Mouse (Mus musculus): ENCODE data around the gene Pigk. TPM values are rescaled to one million over a fixed set of nuclear protein-coding genes. Genes with fewer than 3 reads are reported as not detected.

Gene Pigk
- total and polyA plus RNA-seq, 3 experiments: 6.4 to 28.1 (median 24.0) TPM

- no peak for TF ChIP-seq CTCF (IDR thresholded peaks at IDR 0.05)
- TF ChIP-seq EP300 (IDR thresholded peaks at IDR 0.05; ENCODE audit: insufficient read depth, low read depth, low read length): no peak
- no peak for TF ChIP-seq POLR2A (IDR thresholded peaks at IDR 0.05; ENCODE audit: insufficient read depth, low read depth, low read length)
- Histone ChIP-seq H3K4me3 (no peak overlapping the region), H3K9ac (ENCODE audit: low read depth, low read length) (no peak overlapping the region), H3K4me1 (ENCODE audit: control insufficient read depth, insufficient read depth, low read length) (no peaks in the 10 kb centered on the region), H3K27me3 (ENCODE audit: control insufficient read depth, insufficient read depth, low read length) (no peaks in the 10 kb centered on the region), H3K27ac (no peak overlapping the region), H3K79me2 (replicated peaks; ENCODE audit: control insufficient read depth, insufficient read depth, low read length) (no peaks in the 10 kb centered on the region), H3K36me3 (ENCODE audit: control insufficient read depth, insufficient read depth, low read length) (no peaks in the 10 kb centered on the region)
- intact Hi-C loops (cut with DNase I): no loop called here
- 62% methylated on average over 1 of the region's 1 CpGs for WGBS
- DNase-seq: no peak
Observed at GRCm38 (mm10) chr3:152837938-152838337, 124.0 kb downstream of the Pigk start.

GRCm38 (mm10) chr3:152841264-152841663, 127.4 kb downstream of the Pigk start:
- no peaks in the 10 kb centered on the region for H3K79me2 ChIP-seq (replicated peaks; ENCODE audit: control insufficient read depth, insufficient read depth, low read length)
- DNase-seq: no peak
- no peak overlapping the region for H3K4me3 ChIP-seq
- H3K4me1 ChIP-seq (ENCODE audit: control insufficient read depth, insufficient read depth, low read length): no peaks in the 10 kb centered on the region
- H3K27me3 ChIP-seq (ENCODE audit: control insufficient read depth, insufficient read depth, low read length): no peaks in the 10 kb centered on the region
- H3K9ac ChIP-seq (ENCODE audit: low read depth, low read length): no peak overlapping the region
- WGBS: 79% methylated on average over 6 of the region's 6 CpGs
- H3K27ac ChIP-seq: no peak overlapping the region
- H3K36me3 ChIP-seq (ENCODE audit: control insufficient read depth, insufficient read depth, low read length): no peaks in the 10 kb centered on the region
- TF ChIP-seq CTCF (IDR thresholded peaks at IDR 0.05) (no peak), EP300 (IDR thresholded peaks at IDR 0.05; ENCODE audit: insufficient read depth, low read depth, low read length) (no peak), POLR2A (IDR thresholded peaks at IDR 0.05; ENCODE audit: insufficient read depth, low read depth, low read length) (no peak)
- intact Hi-C loops (cut with DNase I): no loop called here

GRCm38 (mm10) chr3:152842648-152843047, 128.7 kb downstream of the Pigk start:
- no peak overlapping the region for H3K9ac ChIP-seq (ENCODE audit: low read depth, low read length)
- DNase-seq: no peak
- no peaks in the 10 kb centered on the region for H3K27me3 ChIP-seq (ENCODE audit: control insufficient read depth, insufficient read depth, low read length)
- H3K4me1 ChIP-seq (ENCODE audit: control insufficient read depth, insufficient read depth, low read length): no peaks in the 10 kb centered on the region
- H3K27ac ChIP-seq: no peak overlapping the region
- WGBS: 71% methylated on average over 3 of the region's 3 CpGs
- H3K79me2 ChIP-seq (replicated peaks; ENCODE audit: control insufficient read depth, insufficient read depth, low read length): no peaks in the 10 kb centered on the region
- intact Hi-C loops (cut with DNase I): no loop called here
- H3K36me3 ChIP-seq (ENCODE audit: control insufficient read depth, insufficient read depth, low read length): no peaks in the 10 kb centered on the region
- no peak for TF ChIP-seq POLR2A (IDR thresholded peaks at IDR 0.05; ENCODE audit: insufficient read depth, low read depth, low read length)
- no peak for TF ChIP-seq CTCF (IDR thresholded peaks at IDR 0.05)
- no peak for TF ChIP-seq EP300 (IDR thresholded peaks at IDR 0.05; ENCODE audit: insufficient read depth, low read depth, low read length)
- no peak overlapping the region for H3K4me3 ChIP-seq

- H3K27ac ChIP-seq: no peak overlapping the region
- no peak overlapping the region for H3K9ac ChIP-seq (ENCODE audit: low read depth, low read length)
- no peak overlapping the region for H3K4me3 ChIP-seq
- no peak for DNase-seq
- H3K36me3 ChIP-seq (ENCODE audit: control insufficient read depth, insufficient read depth, low read length): no peaks in the 10 kb centered on the region
- intact Hi-C loops (cut with DNase I): no loop called here
- H3K27me3 ChIP-seq (ENCODE audit: control insufficient read depth, insufficient read depth, low read length): no peaks in the 10 kb centered on the region
- TF ChIP-seq EP300 (IDR thresholded peaks at IDR 0.05; ENCODE audit: insufficient read depth, low read depth, low read length): no peak
- TF ChIP-seq POLR2A (IDR thresholded peaks at IDR 0.05; ENCODE audit: insufficient read depth, low read depth, low read length): no peak
- no peak for TF ChIP-seq CTCF (IDR thresholded peaks at IDR 0.05)
- no peaks in the 10 kb centered on the region for H3K4me1 ChIP-seq (ENCODE audit: control insufficient read depth, insufficient read depth, low read length)
- no peaks in the 10 kb centered on the region for H3K79me2 ChIP-seq (replicated peaks; ENCODE audit: control insufficient read depth, insufficient read depth, low read length)
Observed at GRCm38 (mm10) chr3:152843925-152844324, 130.0 kb downstream of the Pigk start.

GRCm38 (mm10) chr3:152855006-152855614, 141.2 kb downstream of the Pigk start:
- intact Hi-C loops (cut with DNase I): no loop called here
- Histone ChIP-seq H3K4me1 (ENCODE audit: control insufficient read depth, insufficient read depth, low read length) (no peaks in the 10 kb centered on the region), H3K79me2 (replicated peaks; ENCODE audit: control insufficient read depth, insufficient read depth, low read length) (no peaks in the 10 kb centered on the region), H3K27ac (no peak overlapping the region), H3K27me3 (ENCODE audit: control insufficient read depth, insufficient read depth, low read length) (no peaks in the 10 kb centered on the region), H3K9ac (ENCODE audit: low read depth, low read length) (no peak overlapping the region), H3K36me3 (ENCODE audit: control insufficient read depth, insufficient read depth, low read length) (no peaks in the 10 kb centered on the region), H3K4me3 (no peak overlapping the region)
- no peak for DNase-seq
- whole genome bisulfite sequencing: 67% methylated on average over 12 of the region's 12 CpGs
- TF ChIP-seq CTCF (IDR thresholded peaks at IDR 0.05): no peak

- TF ChIP-seq POLR2A (IDR thresholded peaks at IDR 0.05; ENCODE audit: insufficient read depth, low read depth, low read length) (no peak), EP300 (IDR thresholded peaks at IDR 0.05; ENCODE audit: insufficient read depth, low read depth, low read length) (no peak), CTCF (IDR thresholded peaks at IDR 0.05) (no peak)
- no peak for DNase-seq
- 66% methylated on average over 10 of the region's 10 CpGs for WGBS
- no peak overlapping the region for H3K4me3 ChIP-seq
- H3K27me3 ChIP-seq (ENCODE audit: control insufficient read depth, insufficient read depth, low read length): no peaks in the 10 kb centered on the region
- H3K27ac ChIP-seq: no peak overlapping the region
- H3K4me1 ChIP-seq (ENCODE audit: control insufficient read depth, insufficient read depth, low read length): no peaks in the 10 kb centered on the region
- H3K79me2 ChIP-seq (replicated peaks; ENCODE audit: control insufficient read depth, insufficient read depth, low read length): no peaks in the 10 kb centered on the region
- no peak overlapping the region for H3K9ac ChIP-seq (ENCODE audit: low read depth, low read length)
- intact Hi-C loops (cut with DNase I): no loop called here
- H3K36me3 ChIP-seq (ENCODE audit: control insufficient read depth, insufficient read depth, low read length): no peaks in the 10 kb centered on the region
Observed at GRCm38 (mm10) chr3:152856095-152856494, 142.2 kb downstream of the Pigk start.

Data from heart, adult 2 months (tissue).